Mouse (Mus musculus): ENCODE measurements around the gene Thsd4. TPM values are rescaled to one million over a fixed set of nuclear protein-coding genes. Genes with fewer than 3 reads are reported as not detected.

Thsd4 gene
- polyA plus RNA-seq, 1 experiment, result 1.9 TPM

- no peak overlapping the region for H3K9ac ChIP-seq (ENCODE audit: low read depth, poor library complexity, severe bottlenecking)
- TF ChIP-seq POLR2A (IDR thresholded peaks at IDR 0.05; ENCODE audit: insufficient read depth, low read length) (no peak), CTCF (IDR thresholded peaks at IDR 0.05; ENCODE audit: low read depth, low read length) (no peak), EP300 (IDR thresholded peaks at IDR 0.05; ENCODE audit: insufficient read depth, low read depth, low read length) (no peak)
- no peaks in the 10 kb centered on the region for H3K36me3 ChIP-seq (ENCODE audit: control insufficient read depth, insufficient read depth, low read length, poor library complexity, severe bottlenecking)
- no peaks in the 10 kb centered on the region for H3K4me1 ChIP-seq (ENCODE audit: control insufficient read depth, insufficient read depth, low read length)
- no peak overlapping the region for H3K27ac ChIP-seq (ENCODE audit: insufficient read depth, low read length)
- no peak overlapping the region for H3K4me3 ChIP-seq (ENCODE audit: low read depth, low read length)
- no peaks in the 10 kb centered on the region for H3K27me3 ChIP-seq (ENCODE audit: control insufficient read depth, insufficient read depth, low read length, poor library complexity, severe bottlenecking)
- no peaks in the 10 kb centered on the region for H3K9me3 ChIP-seq (replicated peaks; ENCODE audit: control insufficient read depth, insufficient read depth, low read length, poor library complexity, severe bottlenecking)
These were observed 39.9 kb upstream of the Thsd4 start for GRCm38 (mm10) chr9:60561641-60562289.

DNA sequence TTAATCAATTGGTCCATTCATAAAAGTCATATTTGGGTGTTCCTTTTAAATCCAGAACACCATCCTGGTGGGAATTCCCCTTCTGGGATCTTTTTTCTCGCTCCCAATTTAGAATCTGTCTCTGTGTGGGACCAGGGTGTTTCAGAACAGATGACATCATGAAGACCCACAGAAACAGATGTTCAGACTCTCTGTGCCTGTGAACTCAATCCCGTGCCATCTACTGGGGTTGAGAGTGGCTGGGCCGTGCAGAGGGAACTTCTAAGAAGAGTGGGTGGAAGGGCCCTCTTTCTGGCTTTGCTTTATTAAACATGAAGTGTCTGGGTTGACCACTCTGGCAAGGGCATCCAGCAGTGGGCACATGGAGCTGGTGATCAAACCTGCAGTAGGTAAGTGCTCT, 36.7 kb upstream of the Thsd4 start:
- Histone ChIP-seq H3K27me3 (ENCODE audit: control insufficient read depth, insufficient read depth, low read length, poor library complexity, severe bottlenecking) (no peaks in the 10 kb centered on the region; the same call in 1 of the 2 replicates), H3K4me3 (ENCODE audit: low read depth, low read length) (no peak overlapping the region), H3K27ac (ENCODE audit: insufficient read depth, low read length) (no peak overlapping the region), H3K9me3 (replicated peaks; ENCODE audit: control insufficient read depth, insufficient read depth, low read length, poor library complexity, severe bottlenecking) (no peaks in the 10 kb centered on the region), H3K4me1 (ENCODE audit: control insufficient read depth, insufficient read depth, low read length) (no peaks in the 10 kb centered on the region), H3K9ac (ENCODE audit: low read depth, poor library complexity, severe bottlenecking) (no peak overlapping the region), H3K36me3 (ENCODE audit: control insufficient read depth, insufficient read depth, low read length, poor library complexity, severe bottlenecking) (no peaks in the 10 kb centered on the region)
- TF ChIP-seq POLR2A (IDR thresholded peaks at IDR 0.05; ENCODE audit: insufficient read depth, low read length) (no peak), EP300 (IDR thresholded peaks at IDR 0.05; ENCODE audit: insufficient read depth, low read depth, low read length) (no peak), CTCF (IDR thresholded peaks at IDR 0.05; ENCODE audit: low read depth, low read length) (no peak)

DNA sequence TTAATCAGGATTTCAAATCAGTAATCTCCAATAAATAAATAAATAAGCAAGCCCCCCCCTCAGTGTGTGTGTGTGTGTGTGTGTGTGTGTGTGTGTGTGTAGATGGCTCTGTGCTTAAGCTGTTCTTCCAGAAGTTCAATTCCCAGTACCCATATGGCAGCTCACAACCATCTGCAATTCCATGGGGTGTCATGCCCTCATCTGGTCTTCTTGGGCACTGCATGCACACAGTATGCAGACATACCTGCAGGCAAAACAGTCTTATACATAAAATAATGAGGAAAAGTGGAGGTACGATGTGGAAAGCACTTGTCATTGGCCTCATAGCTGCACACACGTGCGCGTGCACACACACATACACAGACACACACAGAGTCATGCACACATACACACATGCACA, 29.4 kb upstream of the Thsd4 start:
- Histone ChIP-seq H3K4me1 (ENCODE audit: control insufficient read depth, insufficient read depth, low read length) (no peaks in the 10 kb centered on the region), H3K27me3 (ENCODE audit: control insufficient read depth, insufficient read depth, low read length, poor library complexity, severe bottlenecking) (no peaks in the 10 kb centered on the region; the same call in 1 of the 2 replicates)
- TF ChIP-seq POLR2A (IDR thresholded peaks at IDR 0.05; ENCODE audit: insufficient read depth, low read length) (no peak), CTCF (IDR thresholded peaks at IDR 0.05; ENCODE audit: low read depth, low read length) (peak; percentile 28), EP300 (IDR thresholded peaks at IDR 0.05; ENCODE audit: insufficient read depth, low read depth, low read length) (no peak)

GRCm38 (mm10) chr9:60548182-60548581, 26.3 kb upstream of the Thsd4 start:
- no peaks in the 10 kb centered on the region for H3K36me3 ChIP-seq (ENCODE audit: control insufficient read depth, insufficient read depth, low read length, poor library complexity, severe bottlenecking)
- no peaks in the 10 kb centered on the region for H3K4me1 ChIP-seq (ENCODE audit: control insufficient read depth, insufficient read depth, low read length)
- H3K9me3 ChIP-seq (replicated peaks; ENCODE audit: control insufficient read depth, insufficient read depth, low read length, poor library complexity, severe bottlenecking), result no peaks in the 10 kb centered on the region
- no peak overlapping the region for H3K4me3 ChIP-seq (ENCODE audit: low read depth, low read length)
- no peak overlapping the region for H3K27ac ChIP-seq (ENCODE audit: insufficient read depth, low read length)
- H3K27me3 ChIP-seq (ENCODE audit: control insufficient read depth, insufficient read depth, low read length, poor library complexity, severe bottlenecking), result no peaks in the 10 kb centered on the region
- H3K9ac ChIP-seq (ENCODE audit: low read depth, poor library complexity, severe bottlenecking), result no peak overlapping the region
- no peak for TF ChIP-seq POLR2A (IDR thresholded peaks at IDR 0.05; ENCODE audit: insufficient read depth, low read length)
- peak; percentile 76 for TF ChIP-seq CTCF (IDR thresholded peaks at IDR 0.05; ENCODE audit: low read depth, low read length)

More for the DNA sequence above, 29.4 kb upstream of the Thsd4 start:
- Histone ChIP-seq H3K27ac (ENCODE audit: insufficient read depth, low read length) (no peak overlapping the region), H3K9ac (ENCODE audit: low read depth, poor library complexity, severe bottlenecking) (no peak overlapping the region), H3K4me3 (ENCODE audit: low read depth, low read length) (no peak overlapping the region), H3K36me3 (ENCODE audit: control insufficient read depth, insufficient read depth, low read length, poor library complexity, severe bottlenecking) (no peaks in the 10 kb centered on the region), H3K9me3 (replicated peaks; ENCODE audit: control insufficient read depth, insufficient read depth, low read length, poor library complexity, severe bottlenecking) (no peaks in the 10 kb centered on the region)

GRCm38 (mm10) chr9:60546169-60546568, 24.3 kb upstream of the Thsd4 start:
- Histone ChIP-seq H3K36me3 (ENCODE audit: control insufficient read depth, insufficient read depth, low read length, poor library complexity, severe bottlenecking) (no peaks in the 10 kb centered on the region), H3K4me1 (ENCODE audit: control insufficient read depth, insufficient read depth, low read length) (no peaks in the 10 kb centered on the region), H3K9ac (ENCODE audit: low read depth, poor library complexity, severe bottlenecking) (no peak overlapping the region), H3K9me3 (replicated peaks; ENCODE audit: control insufficient read depth, insufficient read depth, low read length, poor library complexity, severe bottlenecking) (no peaks in the 10 kb centered on the region), H3K27me3 (ENCODE audit: control insufficient read depth, insufficient read depth, low read length, poor library complexity, severe bottlenecking) (no peaks in the 10 kb centered on the region), H3K4me3 (ENCODE audit: low read depth, low read length) (no peak overlapping the region), H3K27ac (ENCODE audit: insufficient read depth, low read length) (no peak overlapping the region)
- TF ChIP-seq POLR2A (IDR thresholded peaks at IDR 0.05; ENCODE audit: insufficient read depth, low read length) (no peak), EP300 (IDR thresholded peaks at IDR 0.05; ENCODE audit: insufficient read depth, low read depth, low read length) (no peak)

DNA sequence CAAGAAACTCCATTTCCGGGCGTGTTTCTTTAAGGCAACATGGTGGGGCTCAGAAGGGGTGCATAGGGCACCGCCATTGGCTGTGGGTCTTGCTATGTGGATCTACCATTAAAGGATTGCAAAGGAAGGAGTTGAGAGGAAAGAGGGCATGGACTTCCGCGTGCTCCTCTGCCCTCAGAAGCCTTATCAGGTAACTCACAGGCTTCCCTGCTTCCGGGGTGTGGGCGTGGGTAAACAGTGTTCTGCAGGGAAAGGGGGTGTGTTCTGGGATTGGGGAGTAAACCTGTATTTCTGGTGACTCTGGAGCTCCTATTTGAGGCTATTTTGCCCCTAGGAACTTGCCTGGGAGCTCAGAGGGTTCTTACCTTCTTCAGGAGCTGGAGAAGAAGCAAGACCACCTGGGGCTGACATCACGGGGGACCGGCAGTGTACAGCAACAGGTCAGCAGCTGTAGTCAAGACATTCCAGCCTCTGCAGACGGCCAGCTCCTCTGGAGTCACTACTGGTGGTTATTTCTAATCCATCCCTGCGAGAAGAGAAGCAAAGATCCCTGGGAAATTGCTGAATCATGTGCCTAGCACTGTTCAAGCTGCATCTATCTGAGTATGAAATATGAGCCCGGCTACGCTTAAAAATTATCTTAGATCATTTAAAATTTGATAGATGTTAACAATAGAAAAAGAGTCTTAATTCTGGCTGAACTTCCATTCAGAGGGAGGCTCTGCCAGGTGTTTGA, 23.7 kb upstream of the Thsd4 start:
- Histone ChIP-seq H3K27ac (ENCODE audit: insufficient read depth, low read length) (no peak overlapping the region), H3K9ac (ENCODE audit: low read depth, poor library complexity, severe bottlenecking) (no peak overlapping the region), H3K4me3 (ENCODE audit: low read depth, low read length) (no peak overlapping the region), H3K27me3 (ENCODE audit: control insufficient read depth, insufficient read depth, low read length, poor library complexity, severe bottlenecking) (no peaks in the 10 kb centered on the region), H3K36me3 (ENCODE audit: control insufficient read depth, insufficient read depth, low read length, poor library complexity, severe bottlenecking) (no peaks in the 10 kb centered on the region), H3K9me3 (replicated peaks; ENCODE audit: control insufficient read depth, insufficient read depth, low read length, poor library complexity, severe bottlenecking) (no peaks in the 10 kb centered on the region), H3K4me1 (ENCODE audit: control insufficient read depth, insufficient read depth, low read length) (no peaks in the 10 kb centered on the region)
- no peak for TF ChIP-seq CTCF (IDR thresholded peaks at IDR 0.05; ENCODE audit: low read depth, low read length)
- no peak for TF ChIP-seq EP300 (IDR thresholded peaks at IDR 0.05; ENCODE audit: insufficient read depth, low read depth, low read length)
- TF ChIP-seq POLR2A (IDR thresholded peaks at IDR 0.05; ENCODE audit: insufficient read depth, low read length), result no peak
